ENCODE assay signal across 8 mouse cellular contexts in the genomic region with DNA sequence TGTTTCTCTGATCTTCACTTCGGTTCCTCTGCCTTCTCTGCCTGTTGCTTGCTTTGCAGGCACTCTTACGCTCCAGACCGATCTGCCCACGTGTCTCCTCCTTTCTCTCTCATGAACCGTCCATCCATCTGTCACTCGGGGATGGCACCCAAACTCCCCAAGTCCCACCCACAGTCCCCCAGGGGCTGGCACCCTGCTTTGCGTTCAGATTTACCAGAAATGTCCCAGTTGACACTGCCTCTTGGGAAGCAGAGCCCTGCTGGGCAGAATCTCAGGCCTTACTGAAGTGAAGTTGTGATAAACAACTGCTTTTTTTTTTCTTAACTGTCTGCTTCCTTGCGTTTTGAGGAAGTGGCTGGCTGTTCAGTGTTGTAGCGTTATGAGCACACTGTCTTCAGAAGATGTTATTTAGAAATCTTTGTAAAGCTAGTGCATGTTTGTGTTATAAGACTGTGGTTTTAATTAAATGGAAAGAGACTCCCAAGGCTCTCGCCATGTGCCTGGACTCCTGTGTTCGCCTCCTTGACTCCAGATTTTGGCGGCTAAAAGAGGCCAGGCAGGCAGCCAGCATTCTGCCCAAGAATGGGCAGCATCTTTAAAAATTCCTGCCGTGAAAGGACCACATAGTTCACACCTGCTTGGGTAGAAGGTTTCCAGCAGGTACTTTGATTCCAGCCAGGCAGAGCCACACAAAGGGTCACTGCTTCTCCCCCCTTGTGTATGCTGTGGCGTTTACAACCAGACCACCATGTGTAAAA. TPM values are rescaled to one million over a fixed set of nuclear protein-coding genes. Genes with fewer than 3 reads are reported as not detected.
DNase-seq lines count a peak whose midpoint lies in the region; ATAC-seq lines count a peak whose summit lies in the region.

A gene (minus strand): TSS at position 307 of the 758 bp plus-strand sequence.

- peak within 1 kb of the TSS; percentile 28 for H3K4me3 ChIP-seq in liver, embryonic 16.5 days (ENCODE audit: low read depth, low read length)
- no peak within 1 kb of the TSS for H3K4me3 ChIP-seq in midbrain, embryonic 10.5 days

- H3K27ac ChIP-seq in liver, embryonic 16.5 days (ENCODE audit: low read length), result peak within 1 kb of the TSS; percentile 63
- no peak within 1 kb of the TSS for H3K27ac ChIP-seq in midbrain, embryonic 10.5 days (replicated peaks)

- H3K36me3 ChIP-seq in liver, embryonic 16.5 days (ENCODE audit: control insufficient read depth, insufficient read depth), result no peaks in the 10 kb centered on the region
- H3K36me3 ChIP-seq in midbrain, embryonic 10.5 days, result no peaks in the 10 kb centered on the region

- peak within 1 kb of the TSS; percentile 18 for H3K4me2 ChIP-seq in liver, embryonic 16.5 days (ENCODE audit: low read depth, low read length)

- peak; percentile 48 for ATAC-seq in common myeloid progenitor, adult 5-6 weeks (replicated peaks; ENCODE audit: low read depth, poor library complexity, severe bottlenecking)
- no peak for ATAC-seq in liver, embryonic 16.5 days (ENCODE audit: low read depth)

- H3K4me1 ChIP-seq in liver, embryonic 16.5 days (ENCODE audit: control insufficient read depth, low read depth, low read length), result peaks cover 19% of the 10 kb centered on the region
- H3K4me1 ChIP-seq in midbrain, embryonic 10.5 days, result peaks cover 8% of the 10 kb centered on the region

- no peak within 1 kb of the TSS for H3K9ac ChIP-seq in liver, embryonic 16.5 days (ENCODE audit: low read depth, low read length)

- DNase-seq in layer of hippocampus, adult 11-12 months (ENCODE audit: low spot score), result peak; percentile 59
- DNase-seq in layer of hippocampus, adult 9-10 months (ENCODE audit: low spot score), result no peak
- peak; percentile 63 to 71 for DNase-seq in spleen, postnatal 10 days (ENCODE audit: low spot score in 2 of 2)
- DNase-seq in embryo, embryonic 10 days (ENCODE audit: low spot score), result no peak
- no peak for DNase-seq in midbrain, embryonic 10.5 days (ENCODE audit: low spot score)
- no peak for DNase-seq in urinary bladder, adult 18-20 months (ENCODE audit: low spot score in 2 of 2)

- H3K27me3 ChIP-seq in liver, embryonic 16.5 days (ENCODE audit: control insufficient read depth, insufficient read depth, low read depth, low read length), result peaks cover 15% of the 10 kb centered on the region
- H3K27me3 ChIP-seq in midbrain, embryonic 10.5 days (ENCODE audit: low read depth, poor library complexity, severe bottlenecking), result no peaks in the 10 kb centered on the region

- 25% methylated on average over 14 of the region's 14 CpGs for WGBS in liver, embryonic 16.5 days (ENCODE audit: insufficient replicate concordance)
- WGBS in midbrain, embryonic 10.5 days, result 74% methylated on average over 14 of the region's 14 CpGs

- H3K9me3 ChIP-seq in liver, embryonic 16.5 days (replicated peaks; ENCODE audit: control insufficient read depth, low read length), result no peaks in the 10 kb centered on the region
- no peaks in the 10 kb centered on the region for H3K9me3 ChIP-seq in midbrain, embryonic 10.5 days (replicated peaks)

RNA-seq across cellular contexts. Expression of the gene that starts here (rescaled TPM):
- total RNA-seq in common myeloid progenitor, adult 5-6 weeks (2017), result 32.7 and 44.2 TPM in 2 replicates
- polyA plus RNA-seq in liver, embryonic 16.5 days (2015; fragmentation: Nextera tagmentation; extraction: Ambion mirVana), result 4.7 and 5.1 TPM in 2 replicates
- 2.2 and 2.6 TPM in 2 replicates for polyA plus RNA-seq in midbrain, embryonic 10.5 days (2016; fragmentation: Nextera tagmentation; extraction: Ambion mirVana)

Comparison
In these comparisons a context has a peak if more than half of its experiments do, and no peak if none do; other contexts are left out.
1. DNase-seq: peak in layer of hippocampus, adult 11-12 months (single experiment) and spleen, postnatal 10 days (2 of 2); none in layer of hippocampus, adult 9-10 months (single experiment), embryo, embryonic 10 days (single experiment), midbrain, embryonic 10.5 days (single experiment) and urinary bladder, adult 18-20 months (0 of 2).